Mouse (Mus musculus): ENCODE measurements at regions not wholly inside any gene's neighbourhood (a gene's known extent, or its start where the extent isn't known, plus 50 kb on each side); places are given as distances from the start of the nearest gene placed in this dataset.
A peak's percentile ranks its signal among the peaks of the same experiment; 100 is the strongest.

DNA sequence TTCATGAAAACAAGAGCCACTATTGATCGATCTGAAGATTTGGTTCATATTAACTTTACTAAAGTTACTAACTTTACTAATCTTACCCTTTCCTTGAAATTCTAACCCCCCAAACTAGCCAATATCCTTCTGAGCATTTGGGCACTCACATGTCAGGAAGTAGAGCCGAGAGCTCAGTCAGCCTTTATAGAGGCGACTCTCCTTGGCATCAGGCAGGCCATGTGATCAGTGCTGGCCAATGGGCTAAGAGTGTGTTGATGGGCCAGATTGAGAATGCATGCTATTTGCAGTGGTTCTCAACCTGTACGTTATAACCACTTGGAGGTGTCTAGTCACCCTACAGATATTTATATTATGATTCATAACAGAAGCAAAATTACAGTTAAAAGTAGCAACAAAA, 69.6 kb upstream of the Slc35b4 start:
- ATAC-seq (ENCODE audit: extremely low read depth, insufficient number of reproducible peaks, low FRiP score, poor library complexity, severe bottlenecking): no peak
- no peaks in the 10 kb centered on the region for H3K4me1 ChIP-seq (ENCODE audit: insufficient read depth, low read depth, low read length)
- TF ChIP-seq TAL1 (conservative IDR thresholded peaks at IDR 0.05; ENCODE audit: low read depth, low read length) (no peak), POLR2AphosphoS5 (IDR thresholded peaks at IDR 0.05; ENCODE audit: insufficient replicate concordance, low read depth, low read length) (no peak), CTCF (IDR thresholded peaks at IDR 0.05; ENCODE audit: low read depth, low read length) (no peak), GATA1 (IDR thresholded peaks at IDR 0.05; ENCODE audit: borderline replicate concordance, low read length) (no peak), GATA2 (IDR thresholded peaks at IDR 0.05; ENCODE audit: borderline replicate concordance, low read depth, low read length) (no peak)
- peaks cover 5% of the 10 kb centered on the region for H3K27me3 ChIP-seq (ENCODE audit: insufficient read depth, low read length)
- no peaks in the 10 kb centered on the region for H3K9me3 ChIP-seq (replicated peaks)
- DNase-seq (ENCODE audit: low spot score): no peak
- no peak overlapping the region for H3K4me3 ChIP-seq (ENCODE audit: low read depth, low read length)
- H3K36me3 ChIP-seq (replicated peaks): no peaks in the 10 kb centered on the region

DNA sequence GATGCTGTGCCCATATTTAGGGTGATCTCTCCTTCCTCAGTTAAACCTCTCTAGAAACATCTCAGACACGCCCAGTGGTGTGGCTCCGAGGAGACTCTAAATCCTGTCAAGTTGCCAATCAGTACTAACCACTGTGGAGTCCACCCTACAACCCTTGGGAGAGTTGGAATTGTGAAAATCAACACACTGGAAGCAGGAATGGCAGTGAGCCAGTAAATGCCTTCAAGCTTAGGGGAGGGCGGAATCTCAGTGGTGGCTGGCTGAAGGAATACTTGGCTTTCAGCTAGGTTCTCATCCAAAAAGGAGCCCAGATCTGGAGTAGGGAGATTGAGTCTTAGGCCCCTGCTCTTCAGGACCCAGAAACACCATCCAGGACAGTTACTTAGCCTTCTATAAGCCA, 66.1 kb upstream of the Slc35b4 start:
- DNase-seq (ENCODE audit: low spot score) (no peak), ATAC-seq (ENCODE audit: extremely low read depth, insufficient number of reproducible peaks, low FRiP score, poor library complexity, severe bottlenecking) (no peak)

DNA sequence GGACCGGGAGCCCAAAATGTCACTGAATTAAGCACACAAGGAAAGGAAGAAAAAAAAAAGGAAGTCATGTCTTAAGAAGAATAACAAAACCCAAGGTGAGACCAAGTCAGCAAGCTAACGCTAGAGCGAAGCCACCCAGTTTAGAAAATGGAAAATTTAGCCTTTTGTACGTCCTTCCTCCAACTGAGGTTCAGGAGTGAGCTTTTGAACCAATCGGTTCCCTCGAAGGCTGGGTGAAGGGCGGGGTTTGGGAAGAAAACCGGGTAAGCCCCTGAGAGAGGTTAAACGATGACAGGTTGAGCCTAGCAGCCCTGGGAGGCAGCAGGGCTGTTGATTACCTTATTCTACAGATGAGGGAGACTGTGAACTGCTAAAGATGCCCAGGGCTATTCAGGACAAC, 65.6 kb upstream of the Slc35b4 start:
- Histone ChIP-seq H3K4me3 (ENCODE audit: low read depth, low read length) (no peak overlapping the region), H3K36me3 (replicated peaks) (no peaks in the 10 kb centered on the region), H3K4me1 (ENCODE audit: insufficient read depth, low read depth, low read length) (no peaks in the 10 kb centered on the region), H3K9me3 (replicated peaks) (no peaks in the 10 kb centered on the region), H3K27me3 (ENCODE audit: insufficient read depth, low read length) (peaks cover 11% of the 10 kb centered on the region)
- TF ChIP-seq GATA1 (IDR thresholded peaks at IDR 0.05; ENCODE audit: borderline replicate concordance, low read length): no peak
- no peak for TF ChIP-seq CTCF (IDR thresholded peaks at IDR 0.05; ENCODE audit: low read depth, low read length)
- TF ChIP-seq GATA2 (IDR thresholded peaks at IDR 0.05; ENCODE audit: borderline replicate concordance, low read depth, low read length): no peak
- no peak for TF ChIP-seq TAL1 (conservative IDR thresholded peaks at IDR 0.05; ENCODE audit: low read depth, low read length)
- TF ChIP-seq POLR2AphosphoS5 (IDR thresholded peaks at IDR 0.05; ENCODE audit: insufficient replicate concordance, low read depth, low read length): no peak
- no peak for DNase-seq (ENCODE audit: low spot score)
- ATAC-seq (ENCODE audit: extremely low read depth, insufficient number of reproducible peaks, low FRiP score, poor library complexity, severe bottlenecking): no peak

More for the DNA sequence above, 66.1 kb upstream of the Slc35b4 start:
- H3K4me3 ChIP-seq (ENCODE audit: low read depth, low read length): no peak overlapping the region
- H3K9me3 ChIP-seq (replicated peaks): no peaks in the 10 kb centered on the region
- H3K4me1 ChIP-seq (ENCODE audit: insufficient read depth, low read depth, low read length): no peaks in the 10 kb centered on the region
- TF ChIP-seq GATA2 (IDR thresholded peaks at IDR 0.05; ENCODE audit: borderline replicate concordance, low read depth, low read length): no peak
- no peak for TF ChIP-seq TAL1 (conservative IDR thresholded peaks at IDR 0.05; ENCODE audit: low read depth, low read length)
- no peak for TF ChIP-seq POLR2AphosphoS5 (IDR thresholded peaks at IDR 0.05; ENCODE audit: insufficient replicate concordance, low read depth, low read length)
- no peak for TF ChIP-seq GATA1 (IDR thresholded peaks at IDR 0.05; ENCODE audit: borderline replicate concordance, low read length)
- no peak for TF ChIP-seq CTCF (IDR thresholded peaks at IDR 0.05; ENCODE audit: low read depth, low read length)
- peaks cover 11% of the 10 kb centered on the region for H3K27me3 ChIP-seq (ENCODE audit: insufficient read depth, low read length)
- no peaks in the 10 kb centered on the region for H3K36me3 ChIP-seq (replicated peaks)

DNA sequence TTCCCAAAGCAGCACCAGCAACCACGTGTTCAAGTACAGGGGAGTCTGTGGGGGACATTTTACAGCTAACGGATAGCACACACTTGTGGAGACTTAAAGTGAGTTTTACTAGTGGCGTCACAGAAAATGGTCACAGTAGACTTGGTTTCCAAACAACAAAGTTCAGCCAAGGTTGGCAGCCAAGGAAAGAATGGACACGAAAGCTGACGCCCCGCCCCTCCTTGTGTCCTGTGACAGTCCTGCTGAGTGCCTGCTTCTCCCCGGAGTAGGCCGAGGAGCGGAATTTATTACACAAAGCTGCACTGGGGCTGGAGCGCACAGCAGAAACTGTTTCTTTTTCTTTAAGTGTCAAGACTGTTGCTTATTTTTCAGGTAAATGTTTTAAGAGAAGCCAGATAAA, 58.2 kb upstream of the Slc35b4 start:
- Histone ChIP-seq H3K4me3 (ENCODE audit: low read depth, low read length) (no peak overlapping the region), H3K27me3 (ENCODE audit: insufficient read depth, low read length) (peaks cover 6% of the 10 kb centered on the region; the same call in 1 of the 2 replicates), H3K4me1 (ENCODE audit: insufficient read depth, low read depth, low read length) (no peaks in the 10 kb centered on the region), H3K9me3 (replicated peaks) (no peaks in the 10 kb centered on the region), H3K36me3 (replicated peaks) (no peaks in the 10 kb centered on the region)
- ATAC-seq (ENCODE audit: extremely low read depth, insufficient number of reproducible peaks, low FRiP score, poor library complexity, severe bottlenecking) (no peak), DNase-seq (ENCODE audit: low spot score) (no peak)
- no peak for TF ChIP-seq CTCF (IDR thresholded peaks at IDR 0.05; ENCODE audit: low read depth, low read length)
- TF ChIP-seq POLR2AphosphoS5 (IDR thresholded peaks at IDR 0.05; ENCODE audit: insufficient replicate concordance, low read depth, low read length): no peak
- no peak for TF ChIP-seq GATA2 (IDR thresholded peaks at IDR 0.05; ENCODE audit: borderline replicate concordance, low read depth, low read length)
- no peak for TF ChIP-seq TAL1 (conservative IDR thresholded peaks at IDR 0.05; ENCODE audit: low read depth, low read length)
- TF ChIP-seq GATA1 (IDR thresholded peaks at IDR 0.05; ENCODE audit: borderline replicate concordance, low read length): no peak

DNA sequence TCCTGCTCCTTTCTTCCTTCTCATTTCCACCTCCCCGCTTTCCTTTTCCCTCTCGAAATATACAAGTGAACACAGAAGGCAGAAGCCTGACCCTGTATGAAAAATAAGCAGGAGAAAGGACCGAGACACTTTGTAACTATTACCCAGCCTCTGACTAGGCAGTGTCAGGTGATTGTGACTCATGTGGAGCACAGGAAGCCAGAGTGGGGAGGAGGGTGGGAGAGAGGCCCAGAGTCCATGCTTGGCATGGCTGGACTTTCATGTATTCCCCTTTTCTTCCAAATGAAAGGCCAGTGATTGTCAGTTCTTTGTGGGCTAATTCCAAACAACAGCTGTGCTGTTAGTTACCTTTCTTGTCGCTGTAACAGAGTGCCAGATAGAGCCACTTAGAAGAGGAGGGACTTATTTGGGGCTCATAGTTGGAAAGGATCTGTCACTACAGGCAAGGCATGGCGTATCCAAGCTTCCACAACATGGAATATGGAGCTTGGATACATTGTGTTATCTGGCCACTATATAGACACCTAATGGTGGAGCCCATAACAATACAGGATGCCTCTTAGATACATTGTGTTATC, 57.6 kb upstream of the Slc35b4 start:
- Histone ChIP-seq H3K4me3 (ENCODE audit: low read depth, low read length) (no peak overlapping the region), H3K4me1 (ENCODE audit: insufficient read depth, low read depth, low read length) (no peaks in the 10 kb centered on the region), H3K36me3 (replicated peaks) (no peaks in the 10 kb centered on the region), H3K9me3 (replicated peaks) (no peaks in the 10 kb centered on the region), H3K27me3 (ENCODE audit: insufficient read depth, low read length) (peaks cover 10% of the 10 kb centered on the region; the same call in 1 of the 2 replicates)
- no peak for TF ChIP-seq GATA2 (IDR thresholded peaks at IDR 0.05; ENCODE audit: borderline replicate concordance, low read depth, low read length)
- TF ChIP-seq CTCF (IDR thresholded peaks at IDR 0.05; ENCODE audit: low read depth, low read length): no peak
- TF ChIP-seq TAL1 (conservative IDR thresholded peaks at IDR 0.05; ENCODE audit: low read depth, low read length): no peak
- no peak for TF ChIP-seq GATA1 (IDR thresholded peaks at IDR 0.05; ENCODE audit: borderline replicate concordance, low read length)
- TF ChIP-seq POLR2AphosphoS5 (IDR thresholded peaks at IDR 0.05; ENCODE audit: insufficient replicate concordance, low read depth, low read length): no peak
- ATAC-seq (ENCODE audit: extremely low read depth, insufficient number of reproducible peaks, low FRiP score, poor library complexity, severe bottlenecking): no peak
- DNase-seq (ENCODE audit: low spot score): no peak

DNA sequence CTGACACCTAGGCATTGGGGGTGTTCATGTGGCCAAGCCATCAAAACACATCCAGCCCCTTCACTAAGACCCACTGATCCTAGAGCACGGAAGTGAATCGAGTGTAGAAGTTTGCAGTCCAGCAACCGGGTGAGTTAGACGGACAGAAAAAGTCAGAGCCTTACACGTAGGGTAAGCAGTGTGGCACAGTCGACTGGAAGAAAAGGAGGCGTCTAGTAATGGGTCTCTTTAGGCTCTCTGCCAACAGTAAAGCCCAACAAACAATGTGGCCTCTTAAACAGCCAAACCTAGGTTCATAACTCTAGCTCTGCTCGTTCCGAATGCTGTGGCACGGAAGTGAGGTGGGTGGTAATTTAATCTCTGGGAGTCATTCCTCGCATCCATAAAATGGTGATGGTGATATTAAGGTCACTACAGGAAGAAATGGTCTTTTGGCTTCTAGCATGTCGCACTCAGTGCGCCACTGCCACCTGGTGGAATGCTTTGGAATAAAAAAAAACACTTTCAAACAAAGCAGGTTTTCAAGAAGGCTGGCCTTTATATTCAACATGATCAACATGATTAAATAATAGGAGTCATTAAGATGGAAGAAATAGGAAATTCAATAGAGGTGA, 54.0 kb upstream of the Slc35b4 start:
- no peak for ATAC-seq (ENCODE audit: extremely low read depth, insufficient number of reproducible peaks, low FRiP score, poor library complexity, severe bottlenecking)

More for the DNA sequence above, 54.0 kb upstream of the Slc35b4 start:
- peak; percentile 6 for DNase-seq (ENCODE audit: low spot score)
- Histone ChIP-seq H3K27me3 (ENCODE audit: insufficient read depth, low read length) (peaks cover 13% of the 10 kb centered on the region), H3K4me3 (ENCODE audit: low read depth, low read length) (no peak overlapping the region), H3K9me3 (replicated peaks) (no peaks in the 10 kb centered on the region), H3K36me3 (replicated peaks) (no peaks in the 10 kb centered on the region), H3K4me1 (ENCODE audit: insufficient read depth, low read depth, low read length) (no peaks in the 10 kb centered on the region)
- no peak for TF ChIP-seq GATA1 (IDR thresholded peaks at IDR 0.05; ENCODE audit: borderline replicate concordance, low read length)
- TF ChIP-seq CTCF (IDR thresholded peaks at IDR 0.05; ENCODE audit: low read depth, low read length): peak; percentile 31; the same call in 1 of the 2 replicates
- TF ChIP-seq GATA2 (IDR thresholded peaks at IDR 0.05; ENCODE audit: borderline replicate concordance, low read depth, low read length): no peak
- no peak for TF ChIP-seq TAL1 (conservative IDR thresholded peaks at IDR 0.05; ENCODE audit: low read depth, low read length)

Measured in G1E (cell line).